Mouse (Mus musculus): Measurements from ENCODE around the gene Ano10.

DNA sequence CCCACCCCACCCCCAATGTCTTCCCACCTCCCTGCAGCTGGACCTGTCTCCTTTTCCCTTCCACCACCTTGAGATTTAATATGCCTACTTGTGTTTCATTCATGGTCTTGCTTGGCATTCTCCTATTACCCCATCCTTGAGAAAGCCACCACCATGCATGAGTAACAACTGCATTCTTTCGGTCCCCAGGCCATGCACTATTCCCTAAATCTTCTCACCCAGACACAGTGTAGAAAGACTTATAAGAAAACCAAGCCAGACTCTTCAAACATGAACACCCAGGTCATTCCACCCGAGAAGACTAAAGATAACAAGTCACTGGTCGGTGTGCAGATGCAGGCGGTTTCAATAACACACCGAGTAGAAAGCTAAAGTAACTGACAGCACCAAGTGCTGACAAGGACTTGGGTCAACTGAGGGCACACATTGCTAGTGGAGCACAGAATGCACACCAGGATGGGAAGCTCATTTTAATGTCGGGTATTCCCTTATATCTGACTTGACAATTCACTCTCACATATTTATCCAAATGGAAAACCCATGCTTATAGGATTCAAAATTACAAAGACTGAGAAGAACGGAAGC lies 77.2 kb downstream of the Ano10 start:
- TF ChIP-seq CTCF (IDR thresholded peaks at IDR 0.05; ENCODE audit: insufficient read depth, low read depth, low read length): no peak
- TF ChIP-seq POLR2A (IDR thresholded peaks at IDR 0.05; ENCODE audit: insufficient read depth, low read depth, low read length): no peak

Data from olfactory bulb, adult 2 months (tissue).